Mouse (Mus musculus) hindbrain, embryonic 16.5 days (tissue): ENCODE data around the gene Cpne9. TPM values are rescaled to one million over a fixed set of nuclear protein-coding genes. Genes with fewer than 3 reads are reported as not detected.

ENCODE experiments used
- ATAC-seq: fragments of 200-750 bp; cut with Nextera tagmentation; 2 replicates; pipeline ENCODE4 v1.8.0; 2017; ENCODE audit warnings: moderate TSS enrichment, moderate library complexity
- H3K27ac ChIP-seq: fragments of 300-500 bp; sonication (generic); 2 replicates; pipeline ENCODE4 v1.5.1; 2014; ENCODE audit warnings: low read depth, mild to moderate bottlenecking, control low read depth, low read length, moderate library complexity
- H3K27me3 ChIP-seq: fragments of 300-500 bp; sonication (generic); replicated peaks from 2 replicates; pipeline ENCODE4 v1.6.1; 2014; ENCODE audit warnings: low read length; ENCODE audit not compliant: control insufficient read depth, insufficient read depth
- H3K36me3 ChIP-seq: fragments of 300-500 bp; sonication (generic); 2 replicates; pipeline ENCODE4 v1.6.1; 2014; ENCODE audit warnings: mild to moderate bottlenecking, low read length, moderate library complexity, mixed read lengths; ENCODE audit not compliant: control insufficient read depth, insufficient read depth
- H3K4me1 ChIP-seq: fragments of 300-500 bp; sonication (generic); 2 replicates; pipeline ENCODE4 v1.6.1; 2014; ENCODE audit warnings: low read depth, low read length; ENCODE audit not compliant: control insufficient read depth, insufficient read depth
- H3K4me2 ChIP-seq: fragments of 300-500 bp; sonication (generic); 2 replicates; pipeline ENCODE4 v1.6.1; 2014; ENCODE audit warnings: mild to moderate bottlenecking, low read length, control low read depth, moderate library complexity
- H3K4me3 ChIP-seq: fragments of 300-500 bp; sonication (generic); 2 replicates; pipeline ENCODE4 v1.5.1; 2014; ENCODE audit warnings: mild to moderate bottlenecking, low read length, control low read depth, moderate library complexity
- H3K9ac ChIP-seq: fragments of 300-500 bp; sonication (generic); 2 replicates; pipeline ENCODE4 v1.6.1; 2014; ENCODE audit warnings: low read depth, mild to moderate bottlenecking, control low read depth, low read length, moderate library complexity
- H3K9me3 ChIP-seq: fragments of 300-500 bp; sonication (generic); 2 replicates; pipeline ENCODE4 v1.6.1; 2014; ENCODE audit warnings: mild to moderate bottlenecking, low read length, moderate library complexity; ENCODE audit not compliant: control insufficient read depth
- WGBS: fragments of 180-500 bp; shearing (Covaris S2); extraction: QIAGEN DNeasy Blood & Tissue Kit; methylation state at CpG from one replicate; pipeline ENCODE4 v1.1.7; 2014; 5-methylcytosine and 5-hydroxymethylcytosine counted together
- polyA plus RNA-seq: library from polyadenylated mRNA; unstranded; fragments of >200 nt; fragmentation: Nextera tagmentation; extraction: Ambion mirVana; gene quantifications from 2 replicates; pipeline ENCODE4 v1.2.1, GENCODE M21; 2015

Gene Cpne9
- polyA plus RNA-seq, 1 experiment from 2014 or later, result 9.6 TPM

GRCm38 (mm10) chr6:113302258-113302657 lies 20.2 kb downstream of the Cpne9 start:
- H3K9ac ChIP-seq, result no peak overlapping the region
- H3K27ac ChIP-seq, result no peak overlapping the region
- H3K4me2 ChIP-seq, result no peak overlapping the region
- no peak overlapping the region for H3K4me3 ChIP-seq
- H3K27me3 ChIP-seq, result no peaks in the 10 kb centered on the region
- WGBS, result 24% methylated on average over 3 of the region's 3 CpGs
- no peaks in the 10 kb centered on the region for H3K36me3 ChIP-seq
- ATAC-seq, result no peak
- H3K9me3 ChIP-seq, result no peaks in the 10 kb centered on the region
- no peaks in the 10 kb centered on the region; the same call in 1 of the 2 replicates for H3K4me1 ChIP-seq

GRCm38 (mm10) chr6:113306322-113306985 lies 24.3 kb downstream of the Cpne9 start:
- peak; percentile 98 for ATAC-seq
- Histone ChIP-seq H3K27ac (peak overlapping the region; percentile 99), H3K4me2 (peak overlapping the region; percentile 99), H3K9ac (peak overlapping the region; percentile 96), H3K27me3 (no peaks in the 10 kb centered on the region), H3K4me3 (peak overlapping the region; percentile 83), H3K36me3 (no peaks in the 10 kb centered on the region), H3K4me1 (peaks cover 18% of the 10 kb centered on the region), H3K9me3 (no peaks in the 10 kb centered on the region)
- under 1% methylated on average over 46 of the region's 50 CpGs for WGBS

GRCm38 (mm10) chr6:113306986-113307349 lies 24.9 kb downstream of the Cpne9 start, which contains the start of gene Brpf1:
TSS of gene Brpf1 (plus strand) at chr6:113307137.
- WGBS, result 0% methylated on average over 31 of the region's 32 CpGs
- no peaks in the 10 kb centered on the region for H3K9me3 ChIP-seq
- H3K9ac ChIP-seq, result peak within 1 kb of the TSS; percentile 96
- peak within 1 kb of the TSS; percentile 99 for H3K27ac ChIP-seq
- peak within 1 kb of the TSS; percentile 99 for H3K4me2 ChIP-seq
- no peaks in the 10 kb centered on the region for H3K36me3 ChIP-seq
- H3K4me3 ChIP-seq, result peak within 1 kb of the TSS; percentile 83
- peaks cover 18% of the 10 kb centered on the region for H3K4me1 ChIP-seq
- peak; percentile 53 for ATAC-seq
- no peaks in the 10 kb centered on the region for H3K27me3 ChIP-seq

- peaks cover 2% of the 10 kb centered on the region; the same call in 1 of the 2 replicates for H3K36me3 ChIP-seq
- H3K27me3 ChIP-seq, result no peaks in the 10 kb centered on the region
- H3K4me1 ChIP-seq, result peaks cover 18% of the 10 kb centered on the region
- H3K27ac ChIP-seq, result peak overlapping the region; percentile 99
- peak overlapping the region; percentile 96 for H3K9ac ChIP-seq
- peak overlapping the region; percentile 83 for H3K4me3 ChIP-seq
- H3K4me2 ChIP-seq, result peak overlapping the region; percentile 99
- no peak for ATAC-seq
- H3K9me3 ChIP-seq, result no peaks in the 10 kb centered on the region
- under 1% methylated on average over 31 of the region's 34 CpGs for WGBS
These were observed 25.5 kb downstream of the Cpne9 start for GRCm38 (mm10) chr6:113307481-113308121.

- Histone ChIP-seq H3K4me2 (peak overlapping the region; percentile 99), H3K9ac (peak overlapping the region; percentile 96), H3K36me3 (peaks cover 2% of the 10 kb centered on the region; the same call in 1 of the 2 replicates), H3K27me3 (no peaks in the 10 kb centered on the region), H3K9me3 (no peaks in the 10 kb centered on the region), H3K27ac (no peak overlapping the region; the same call in 1 of the 2 replicates), H3K4me1 (peaks cover 18% of the 10 kb centered on the region), H3K4me3 (peak overlapping the region; percentile 83)
- WGBS, result 29% methylated on average over 5 of the region's 5 CpGs
- ATAC-seq, result no peak
These were observed 26.0 kb downstream of the Cpne9 start for GRCm38 (mm10) chr6:113308141-113308540.

GRCm38 (mm10) chr6:113315972-113316371 lies 33.9 kb downstream of the Cpne9 start:
- 95% methylated on average over 3 of the region's 3 CpGs for WGBS
- Histone ChIP-seq H3K9ac (no peak overlapping the region), H3K9me3 (no peaks in the 10 kb centered on the region), H3K4me3 (no peak overlapping the region), H3K36me3 (peaks cover 60% of the 10 kb centered on the region), H3K27ac (no peak overlapping the region), H3K4me2 (no peak overlapping the region), H3K27me3 (no peaks in the 10 kb centered on the region), H3K4me1 (no peaks in the 10 kb centered on the region)
- ATAC-seq, result no peak

- peak within 1 kb of the TSS; percentile 89 for H3K27ac ChIP-seq
- under 1% methylated on average over 52 of the region's 52 CpGs for WGBS
- ATAC-seq, result peak; percentile 99
- peak within 1 kb of the TSS; percentile 70 for H3K9ac ChIP-seq
- peak within 1 kb of the TSS; percentile 65 for H3K4me3 ChIP-seq
- peaks cover 26% of the 10 kb centered on the region for H3K36me3 ChIP-seq
- peak within 1 kb of the TSS; percentile 94 for H3K4me2 ChIP-seq
- H3K9me3 ChIP-seq, result no peaks in the 10 kb centered on the region
- H3K27me3 ChIP-seq, result no peaks in the 10 kb centered on the region
- H3K4me1 ChIP-seq, result peaks cover 7% of the 10 kb centered on the region
These were observed 44.6 kb downstream of the Cpne9 start, which contains the start of gene Ogg1 for GRCm38 (mm10) chr6:113326533-113327315. TSS of gene Ogg1 (plus strand) at chr6:113326972.

GRCm38 (mm10) chr6:113329396-113329795 lies 47.3 kb downstream of the Cpne9 start:
- H3K4me2 ChIP-seq, result no peak overlapping the region
- 91% methylated on average over 1 of the region's 1 CpGs for WGBS
- peaks cover 11% of the 10 kb centered on the region for H3K4me1 ChIP-seq
- H3K27ac ChIP-seq, result no peak overlapping the region
- H3K9me3 ChIP-seq, result no peaks in the 10 kb centered on the region
- H3K4me3 ChIP-seq, result no peak overlapping the region
- H3K36me3 ChIP-seq, result peaks cover 3% of the 10 kb centered on the region; the same call in 1 of the 2 replicates
- H3K27me3 ChIP-seq, result no peaks in the 10 kb centered on the region
- no peak for ATAC-seq
- no peak overlapping the region for H3K9ac ChIP-seq

GRCm38 (mm10) chr6:113330547-113330946 lies 48.4 kb downstream of the Cpne9 start:
- Histone ChIP-seq H3K9ac (no peak overlapping the region), H3K36me3 (peaks cover 9% of the 10 kb centered on the region; the same call in 1 of the 2 replicates)

More at GRCm38 (mm10) chr6:113330547-113330946, 48.4 kb downstream of the Cpne9 start:
- peaks cover 9% of the 10 kb centered on the region for H3K4me1 ChIP-seq
- H3K9me3 ChIP-seq, result no peaks in the 10 kb centered on the region
- H3K4me3 ChIP-seq, result no peak overlapping the region
- no peak overlapping the region for H3K4me2 ChIP-seq
- 65% methylated on average over 2 of the region's 2 CpGs for WGBS
- H3K27me3 ChIP-seq, result no peaks in the 10 kb centered on the region
- ATAC-seq, result no peak
- no peak overlapping the region for H3K27ac ChIP-seq
